Mouse (Mus musculus): ENCODE results near the gene Bmp7. TPM values are rescaled to one million over a fixed set of nuclear protein-coding genes. Genes with fewer than 3 reads are reported as not detected.

Gene Bmp7
- 0.13 TPM for polyA plus RNA-seq (2014; fragmentation: Illumina TruSeq; extraction: RNeasy Lipid Tissue Mini Kit (QIAGEN cat#74804); ENCODE audit: low read depth, low replicate concordance)

DNA sequence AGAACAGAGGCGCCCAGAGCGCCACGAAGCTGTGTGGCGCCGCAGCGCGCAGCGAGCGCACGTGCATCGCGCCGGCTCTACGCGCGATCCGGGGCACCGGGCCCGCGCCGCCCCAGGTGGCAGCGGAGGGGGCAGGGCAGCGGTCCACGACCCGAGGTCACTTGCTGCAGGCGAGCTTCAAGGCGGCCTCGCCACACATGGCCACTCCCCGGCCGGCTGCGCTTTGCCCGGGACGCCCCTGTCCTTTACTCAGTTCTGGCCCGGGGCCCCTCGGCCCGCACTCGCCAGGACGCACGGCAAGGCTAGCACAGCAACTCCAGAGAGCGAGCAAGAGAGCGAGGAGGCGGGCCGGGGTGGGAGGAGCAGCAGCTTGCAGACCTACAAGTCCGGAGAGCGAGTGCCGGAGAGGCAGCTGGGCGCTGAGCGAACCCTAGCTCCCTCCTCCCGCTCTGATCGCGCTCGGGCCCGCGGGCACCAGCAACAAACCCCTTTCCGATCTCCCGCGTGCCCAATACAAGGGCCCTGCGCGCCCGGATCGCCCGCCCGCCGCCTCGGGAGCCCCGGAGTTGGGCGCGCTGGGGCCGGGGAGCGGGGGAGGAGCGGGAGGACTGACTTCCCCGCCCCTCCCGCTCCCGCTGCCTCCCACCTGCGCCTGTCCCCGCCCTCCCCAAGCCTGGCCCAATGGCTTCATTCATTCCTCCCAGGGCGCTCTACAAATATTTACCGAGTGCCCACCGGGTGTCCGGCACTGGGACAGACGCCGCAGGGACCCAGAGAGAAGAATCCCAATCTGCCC is at the start of gene Bmp7:
Gene Bmp7 (minus strand): TSS at position 319 of the 796 bp plus-strand sequence.

DNA sequence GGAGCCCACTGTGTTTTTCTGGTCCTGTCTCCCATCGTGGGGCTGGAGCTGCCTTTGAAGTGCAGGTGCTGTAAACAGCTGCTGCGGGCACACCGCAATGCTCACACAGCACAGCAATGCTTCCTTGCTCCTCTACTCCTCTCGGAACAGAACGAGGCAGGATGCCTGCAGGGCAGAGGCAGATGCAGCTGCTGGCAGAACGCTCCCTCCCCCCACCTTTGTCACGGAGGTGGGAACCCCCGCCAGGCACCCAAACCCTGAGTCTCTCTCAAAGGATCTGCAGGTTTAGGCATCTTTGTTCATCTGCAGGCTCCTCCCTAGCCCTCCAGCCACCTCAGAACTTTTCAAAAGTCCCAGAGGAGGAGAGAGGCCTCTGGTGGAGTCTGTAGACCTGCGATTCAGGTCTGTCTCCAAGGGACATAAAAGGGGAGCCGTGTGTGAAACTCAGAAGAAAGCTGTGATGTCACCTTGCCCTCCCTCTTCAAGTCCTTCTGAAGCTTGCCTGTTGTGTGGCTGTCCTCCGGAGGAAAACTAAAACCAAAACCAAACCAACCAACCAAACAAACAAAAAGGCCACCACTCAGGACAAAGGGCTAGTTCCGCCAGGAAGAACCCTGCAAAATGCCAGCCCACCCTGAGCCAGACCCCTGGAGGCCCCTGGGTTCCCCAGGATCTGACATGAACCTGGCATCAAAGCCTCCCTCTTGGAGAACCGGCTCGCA is 37.4 kb upstream of the Bmp7 start, which contains the start of gene Spo11:
Gene Spo11 (plus strand): TSS at position 292 of the 722 bp plus-strand sequence.

Other genes with a start within 250 kb of the Bmp7 start
- gene Spo11, start 37.4 kb upstream of the Bmp7 start, polyA plus RNA-seq (2014; fragmentation: Illumina TruSeq; extraction: RNeasy Lipid Tissue Mini Kit (QIAGEN cat#74804); ENCODE audit: low read depth, low replicate concordance), result not detected
- 15.5 TPM for gene Rae1, start 59.8 kb upstream of the Bmp7 start, polyA plus RNA-seq (2014; fragmentation: Illumina TruSeq; extraction: RNeasy Lipid Tissue Mini Kit (QIAGEN cat#74804); ENCODE audit: low read depth, low replicate concordance)
- gene Rbm38, start 80.2 kb upstream of the Bmp7 start, polyA plus RNA-seq (2014; fragmentation: Illumina TruSeq; extraction: RNeasy Lipid Tissue Mini Kit (QIAGEN cat#74804); ENCODE audit: low read depth, low replicate concordance), result not detected
- 0.45 TPM for gene Ctcfl, start 179.2 kb upstream of the Bmp7 start, polyA plus RNA-seq (2014; fragmentation: Illumina TruSeq; extraction: RNeasy Lipid Tissue Mini Kit (QIAGEN cat#74804); ENCODE audit: low read depth, low replicate concordance)
- 660 TPM for gene Pck1, start 212.7 kb upstream of the Bmp7 start, polyA plus RNA-seq (2014; fragmentation: Illumina TruSeq; extraction: RNeasy Lipid Tissue Mini Kit (QIAGEN cat#74804); ENCODE audit: low read depth, low replicate concordance)